Mouse (Mus musculus) heart, embryonic 13.5 days (tissue): ENCODE measurements around the gene Maco1. TPM values are rescaled to one million over a fixed set of nuclear protein-coding genes. Genes with fewer than 3 reads are reported as not detected.
"Not testable (repeated sequence)": the region's sequence is repeated elsewhere in the genome, so short reads cannot be mapped to it uniquely, and the experiment has no call there.

Source experiments
- ATAC-seq: fragments of 200-750 bp; cut with Nextera tagmentation; 2 replicates; pipeline ENCODE4 v1.8.0; 2017; ENCODE audit warnings: moderate TSS enrichment; ENCODE audit not compliant: insufficient number of reproducible peaks, low FRiP score, low TSS enrichment; ENCODE audit errors: extremely low read depth
- H3K27ac ChIP-seq: fragments of 300-500 bp; sonication (generic); replicated peaks from 2 replicates; pipeline ENCODE4 v1.5.1; 2015; ENCODE audit warnings: moderate library complexity, mild to moderate bottlenecking, inconsistent platforms
- H3K27me3 ChIP-seq: fragments of 300-500 bp; sonication (generic); replicated peaks from 2 replicates; pipeline ENCODE4 v1.6.1; 2015; ENCODE audit warnings: mild to moderate bottlenecking, inconsistent platforms
- H3K36me3 ChIP-seq: fragments of 300-500 bp; sonication (generic); 2 replicates; pipeline ENCODE4 v1.6.1; 2015; ENCODE audit warnings: mild to moderate bottlenecking, inconsistent platforms
- H3K4me1 ChIP-seq: fragments of 300-500 bp; sonication (generic); 2 replicates; pipeline ENCODE4 v1.6.1; 2015; ENCODE audit warnings: inconsistent platforms
- H3K4me2 ChIP-seq: fragments of 300-500 bp; sonication (generic); 2 replicates; pipeline ENCODE4 v1.6.1; 2015; ENCODE audit warnings: inconsistent platforms, mild to moderate bottlenecking, moderate library complexity
- H3K4me3 ChIP-seq: fragments of 300-500 bp; sonication (generic); 2 replicates; pipeline ENCODE4 v1.5.1; 2015; ENCODE audit warnings: moderate library complexity, mild to moderate bottlenecking, inconsistent platforms
- H3K9ac ChIP-seq: fragments of 300-500 bp; sonication (generic); 2 replicates; pipeline ENCODE4 v1.6.1; 2015; ENCODE audit warnings: inconsistent platforms, mild to moderate bottlenecking, moderate library complexity
- H3K9me3 ChIP-seq: fragments of 300-500 bp; sonication (generic); 2 replicates; pipeline ENCODE4 v1.6.1; 2016; ENCODE audit warnings: inconsistent platforms
- WGBS: fragments of 180-500 bp; shearing (Covaris S2); methylation state at CpG from one replicate; pipeline ENCODE4 v1.1.7; 2015; ENCODE audit warnings: mixed read lengths; 5-methylcytosine and 5-hydroxymethylcytosine counted together
- polyA plus RNA-seq: library from polyadenylated mRNA; unstranded; fragments of >200 nt; fragmentation: Nextera tagmentation; extraction: Ambion mirVana; gene quantifications from 2 replicates; pipeline ENCODE4 v1.2.1, GENCODE M21; 2015

The Maco1 gene
- polyA plus RNA-seq, 1 experiment from 2014 or later = 25.0 TPM

GRCm38 (mm10) chr4:134840231-134840630 is 12.9 kb downstream of the Maco1 start:
- peaks cover 16% of the 10 kb centered on the region for H3K36me3 ChIP-seq
- H3K27ac ChIP-seq = no peak overlapping the region
- H3K4me3 ChIP-seq = no peak overlapping the region
- H3K4me2 ChIP-seq = no peak overlapping the region
- peaks cover 5% of the 10 kb centered on the region for H3K4me1 ChIP-seq
- H3K27me3 ChIP-seq = no peaks in the 10 kb centered on the region
- WGBS = 91% methylated on average over 1 of the region's 1 CpGs
- no peak overlapping the region for H3K9ac ChIP-seq
- ATAC-seq = no peak
- no peaks in the 10 kb centered on the region for H3K9me3 ChIP-seq

GRCm38 (mm10) chr4:134838706-134839105 is 14.4 kb downstream of the Maco1 start:
- H3K4me1 ChIP-seq, H3K9ac ChIP-seq, H3K27ac ChIP-seq, H3K4me3 ChIP-seq, ATAC-seq, H3K4me2 ChIP-seq, H3K27me3 ChIP-seq, H3K9me3 ChIP-seq: not testable (repeated sequence)
- WGBS = 80% methylated on average over 3 of the region's 3 CpGs
- H3K36me3 ChIP-seq = peaks cover 17% of the 10 kb centered on the region

GRCm38 (mm10) chr4:134838221-134838620 is 14.9 kb downstream of the Maco1 start:
- 53% methylated on average over 1 of the region's 1 CpGs for whole genome bisulfite sequencing
- H3K27me3 ChIP-seq = no peaks in the 10 kb centered on the region
- H3K4me3 ChIP-seq = no peak overlapping the region
- H3K4me2 ChIP-seq = no peak overlapping the region
- H3K27ac ChIP-seq = no peak overlapping the region
- H3K9me3 ChIP-seq = no peaks in the 10 kb centered on the region
- ATAC-seq = no peak
- H3K4me1 ChIP-seq = 0 out of 2 replicates have a peak, but pooled peaks cover 3% of the 10 kb centered on the region
- H3K36me3 ChIP-seq = peaks cover 20% of the 10 kb centered on the region
- no peak overlapping the region for H3K9ac ChIP-seq

DNA sequence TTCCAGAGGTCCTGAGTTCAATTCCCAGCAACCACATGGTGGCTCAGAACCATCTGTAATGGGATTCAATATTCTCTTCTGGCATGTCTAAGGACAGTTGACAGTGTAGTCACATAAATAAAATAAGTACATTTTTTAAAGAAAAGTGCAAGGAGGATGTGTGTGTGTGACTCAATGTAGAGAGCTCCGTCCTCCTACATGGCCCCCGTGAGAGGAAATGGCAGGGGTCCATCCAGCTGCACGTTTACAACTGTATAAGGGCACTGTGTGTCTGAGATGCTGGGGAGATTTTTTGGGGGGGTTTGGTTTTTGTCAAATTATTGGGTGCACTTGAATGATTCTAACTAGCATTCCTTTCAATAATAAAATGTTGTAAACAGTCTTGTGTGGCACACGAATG is 17.7 kb downstream of the Maco1 start:
- Histone ChIP-seq H3K9me3 (no peaks in the 10 kb centered on the region), H3K4me1 (0 out of 2 replicates have a peak, but pooled peaks cover 3% of the 10 kb centered on the region), H3K27ac (no peak overlapping the region), H3K9ac (no peak overlapping the region), H3K27me3 (no peaks in the 10 kb centered on the region), H3K4me2 (no peak overlapping the region), H3K36me3 (peaks cover 44% of the 10 kb centered on the region), H3K4me3 (no peak overlapping the region)
- no peak for ATAC-seq
- WGBS = 89% methylated on average over 4 of the region's 4 CpGs

DNA sequence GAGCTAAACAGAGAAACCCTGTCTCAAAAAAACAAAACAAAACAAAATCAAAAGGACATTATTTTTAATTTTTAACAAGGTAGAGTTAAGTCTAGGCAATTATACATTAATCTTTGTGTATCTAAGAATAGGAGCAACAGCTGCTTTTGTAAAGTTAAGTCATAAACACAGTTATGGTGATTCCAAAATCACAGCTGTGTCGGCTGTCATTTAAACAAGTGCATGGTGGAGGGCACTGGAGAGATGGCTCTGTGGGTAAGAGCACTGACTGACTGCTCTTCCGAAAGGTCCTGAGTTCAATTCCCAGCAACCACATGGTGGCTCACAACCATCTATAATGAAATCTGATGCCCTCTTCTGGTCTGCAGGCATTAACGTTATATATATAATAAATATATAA is 21.2 kb downstream of the Maco1 start:
- no peak for ATAC-seq
- no peaks in the 10 kb centered on the region for H3K4me1 ChIP-seq
- H3K4me2 ChIP-seq = no peak overlapping the region
- peaks cover 66% of the 10 kb centered on the region for H3K36me3 ChIP-seq
- no peak overlapping the region for H3K9ac ChIP-seq
- WGBS = 89% methylated on average over 3 of the region's 3 CpGs
- H3K27ac ChIP-seq = no peak overlapping the region
- H3K27me3 ChIP-seq = no peaks in the 10 kb centered on the region
- no peaks in the 10 kb centered on the region for H3K9me3 ChIP-seq
- no peak overlapping the region for H3K4me3 ChIP-seq

DNA sequence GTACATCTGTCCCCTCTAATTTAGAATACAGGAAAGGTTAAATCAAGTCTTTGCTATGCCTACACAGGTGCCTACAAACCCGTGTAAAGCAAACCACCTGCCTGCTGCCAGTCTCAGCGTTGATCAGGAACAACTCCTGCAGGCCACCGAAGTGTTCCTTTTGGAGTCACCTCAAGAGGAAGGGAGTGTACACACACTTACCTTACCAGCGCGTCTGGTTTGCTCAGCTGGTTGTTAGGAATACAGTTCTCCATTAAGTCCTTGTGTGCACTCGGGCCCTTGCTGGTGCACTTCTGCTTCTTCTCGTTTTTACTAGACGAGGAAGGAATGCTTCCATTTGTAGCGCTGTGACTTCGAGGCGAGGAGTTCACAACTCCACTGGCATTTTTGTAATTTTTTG is 25.3 kb downstream of the Maco1 start:
- H3K4me1 ChIP-seq = no peaks in the 10 kb centered on the region
- H3K9me3 ChIP-seq = no peaks in the 10 kb centered on the region
- WGBS = 87% methylated on average over 11 of the region's 11 CpGs
- H3K4me2 ChIP-seq = no peak overlapping the region
- no peak overlapping the region for H3K27ac ChIP-seq
- no peaks in the 10 kb centered on the region for H3K27me3 ChIP-seq
- no peak overlapping the region for H3K4me3 ChIP-seq
- peaks cover 69% of the 10 kb centered on the region for H3K36me3 ChIP-seq
- no peak overlapping the region for H3K9ac ChIP-seq
- ATAC-seq = no peak

DNA sequence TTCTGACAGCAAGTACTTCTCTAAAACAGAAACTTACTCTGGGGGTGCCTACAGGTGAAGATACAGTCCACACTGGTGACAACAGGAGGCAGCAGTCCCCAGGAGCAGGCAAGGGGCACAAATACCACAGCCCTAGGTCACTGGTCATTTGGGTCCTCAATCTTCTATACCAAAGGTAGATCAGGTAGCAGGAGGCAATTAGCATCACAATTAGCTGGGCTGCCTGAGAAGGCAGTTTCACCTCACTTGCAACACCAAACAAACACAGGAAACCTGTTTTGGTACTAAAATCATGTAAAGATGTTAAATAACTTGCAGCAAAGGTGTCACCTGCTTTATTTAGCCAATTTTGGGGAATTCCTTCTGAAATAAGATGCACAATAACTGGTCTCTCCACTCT is 26.8 kb downstream of the Maco1 start:
- Histone ChIP-seq H3K4me2 (no peak overlapping the region), H3K27me3 (no peaks in the 10 kb centered on the region), H3K36me3 (peaks cover 58% of the 10 kb centered on the region), H3K4me3 (no peak overlapping the region), H3K9me3 (no peaks in the 10 kb centered on the region), H3K9ac (no peak overlapping the region), H3K27ac (no peak overlapping the region), H3K4me1 (peaks cover 10% of the 10 kb centered on the region)
- ATAC-seq = no peak

GRCm38 (mm10) chr4:134825864-134826263 is 27.3 kb downstream of the Maco1 start:
- WGBS = 92% methylated on average over 11 of the region's 11 CpGs
- H3K9me3 ChIP-seq, H3K4me3 ChIP-seq, H3K9ac ChIP-seq, H3K27ac ChIP-seq, ATAC-seq, H3K4me2 ChIP-seq, H3K27me3 ChIP-seq: not testable (repeated sequence)
- peaks cover 53% of the 10 kb centered on the region for H3K36me3 ChIP-seq
- H3K4me1 ChIP-seq = peaks cover 11% of the 10 kb centered on the region

- peaks cover 48% of the 10 kb centered on the region for H3K36me3 ChIP-seq
- WGBS = 71% methylated on average over 2 of the region's 2 CpGs
- H3K27me3 ChIP-seq = no peaks in the 10 kb centered on the region
- H3K4me3 ChIP-seq = no peak overlapping the region
- peaks cover 11% of the 10 kb centered on the region for H3K4me1 ChIP-seq
- ATAC-seq = no peak
- no peak overlapping the region for H3K4me2 ChIP-seq
- H3K9ac ChIP-seq = no peak overlapping the region
- H3K27ac ChIP-seq = no peak overlapping the region
- H3K9me3 ChIP-seq = no peaks in the 10 kb centered on the region
These were observed 29.6 kb downstream of the Maco1 start for GRCm38 (mm10) chr4:134823560-134823959.

GRCm38 (mm10) chr4:134821061-134821460 is 32.1 kb downstream of the Maco1 start:
- 76% methylated on average over 1 of the region's 1 CpGs for WGBS
- ATAC-seq = no peak
- Histone ChIP-seq H3K4me3 (no peak overlapping the region), H3K4me2 (no peak overlapping the region), H3K27ac (no peak overlapping the region), H3K9me3 (no peaks in the 10 kb centered on the region), H3K9ac (no peak overlapping the region), H3K4me1 (peaks cover 11% of the 10 kb centered on the region), H3K36me3 (peaks cover 36% of the 10 kb centered on the region), H3K27me3 (no peaks in the 10 kb centered on the region)

DNA sequence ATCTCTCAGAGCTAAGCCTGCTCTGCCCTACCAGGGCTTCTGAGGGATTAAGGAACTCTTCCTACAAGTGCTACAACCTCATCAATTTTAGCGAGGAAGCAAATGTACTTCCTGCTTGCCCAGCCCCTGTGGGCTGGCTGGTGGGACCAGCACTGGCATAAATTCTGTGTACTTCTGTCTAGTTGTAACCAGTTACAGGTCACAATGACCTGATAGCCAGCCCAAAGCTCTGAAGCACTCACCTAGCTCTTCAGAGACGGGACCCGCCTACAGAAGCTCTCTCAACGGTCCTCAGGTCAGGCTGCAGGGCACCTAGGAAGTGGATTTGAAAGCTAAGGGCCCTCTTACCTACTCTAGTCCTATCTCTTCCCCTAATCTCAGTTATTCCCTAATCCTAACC is 35.4 kb downstream of the Maco1 start:
- 81% methylated on average over 4 of the region's 4 CpGs for WGBS
- H3K27me3 ChIP-seq = no peaks in the 10 kb centered on the region
- H3K9ac ChIP-seq = no peak overlapping the region
- H3K27ac ChIP-seq = no peak overlapping the region
- H3K4me3 ChIP-seq = no peak overlapping the region
- peaks cover 30% of the 10 kb centered on the region for H3K36me3 ChIP-seq
- no peaks in the 10 kb centered on the region for H3K9me3 ChIP-seq
- H3K4me2 ChIP-seq = no peak overlapping the region
- peaks cover 20% of the 10 kb centered on the region for H3K4me1 ChIP-seq
- no peak for ATAC-seq

GRCm38 (mm10) chr4:134814229-134814571 is 38.9 kb downstream of the Maco1 start:
- Histone ChIP-seq H3K36me3 (peaks cover 59% of the 10 kb centered on the region), H3K9ac (no peak overlapping the region), H3K4me1 (peaks cover 9% of the 10 kb centered on the region), H3K4me3 (no peak overlapping the region), H3K27me3 (no peaks in the 10 kb centered on the region), H3K9me3 (no peaks in the 10 kb centered on the region), H3K4me2 (no peak overlapping the region), H3K27ac (no peak overlapping the region)
- no peak for ATAC-seq
- WGBS = 84% methylated on average over 4 of the region's 4 CpGs
